Mouse (Mus musculus): ENCODE results near the gene Zdhhc6. TPM values are rescaled to one million over a fixed set of nuclear protein-coding genes. Genes with fewer than 3 reads are reported as not detected.

Zdhhc6 gene
- polyA plus RNA-seq, 1 experiment from 2014 or later: 112 TPM

GRCm38 (mm10) chr19:55227135-55227534, 88.7 kb downstream of the Zdhhc6 start:
- Histone ChIP-seq H3K36me3 (ENCODE audit: control insufficient read depth, insufficient read depth, low read length) (no peaks in the 10 kb centered on the region), H3K27me3 (ENCODE audit: control insufficient read depth, insufficient read depth, low read length) (no peaks in the 10 kb centered on the region), H3K27ac (ENCODE audit: low read depth, low read length) (no peak overlapping the region), H3K9ac (ENCODE audit: low read length) (no peak overlapping the region), H3K9me3 (ENCODE audit: control insufficient read depth, low read length) (no peaks in the 10 kb centered on the region), H3K4me3 (ENCODE audit: low read depth, low read length) (no peak overlapping the region), H3K4me2 (no peak overlapping the region), H3K4me1 (ENCODE audit: control insufficient read depth, insufficient read depth, low read length) (no peaks in the 10 kb centered on the region)
- no peak for DNase-seq (ENCODE audit: low spot score, missing footprints)
- ATAC-seq (ENCODE audit: low FRiP score): no peak
- WGBS: 85% methylated on average over 7 of the region's 7 CpGs

GRCm38 (mm10) chr19:55226621-55227020, 89.2 kb downstream of the Zdhhc6 start:
- no peaks in the 10 kb centered on the region for H3K27me3 ChIP-seq (ENCODE audit: control insufficient read depth, insufficient read depth, low read length)
- WGBS: 67% methylated on average over 5 of the region's 5 CpGs
- ATAC-seq (ENCODE audit: low FRiP score) (no peak), DNase-seq (ENCODE audit: low spot score, missing footprints) (no peak)
- no peak overlapping the region for H3K27ac ChIP-seq (ENCODE audit: low read depth, low read length)
- no peak overlapping the region for H3K4me3 ChIP-seq (ENCODE audit: low read depth, low read length)
- no peaks in the 10 kb centered on the region for H3K9me3 ChIP-seq (ENCODE audit: control insufficient read depth, low read length)
- no peak overlapping the region for H3K9ac ChIP-seq (ENCODE audit: low read length)
- no peaks in the 10 kb centered on the region for H3K4me1 ChIP-seq (ENCODE audit: control insufficient read depth, insufficient read depth, low read length)
- no peak overlapping the region for H3K4me2 ChIP-seq
- H3K36me3 ChIP-seq (ENCODE audit: control insufficient read depth, insufficient read depth, low read length): no peaks in the 10 kb centered on the region

GRCm38 (mm10) chr19:55222268-55222667, 93.6 kb downstream of the Zdhhc6 start:
- DNase-seq (ENCODE audit: low spot score, missing footprints): no peak
- H3K4me2 ChIP-seq: no peak overlapping the region
- H3K4me1 ChIP-seq (ENCODE audit: control insufficient read depth, insufficient read depth, low read length): no peaks in the 10 kb centered on the region
- no peak overlapping the region for H3K9ac ChIP-seq (ENCODE audit: low read length)
- no peak for ATAC-seq (ENCODE audit: low FRiP score)
- no peaks in the 10 kb centered on the region for H3K27me3 ChIP-seq (ENCODE audit: control insufficient read depth, insufficient read depth, low read length)
- no peak overlapping the region for H3K27ac ChIP-seq (ENCODE audit: low read depth, low read length)
- H3K36me3 ChIP-seq (ENCODE audit: control insufficient read depth, insufficient read depth, low read length): no peaks in the 10 kb centered on the region
- no peak overlapping the region for H3K4me3 ChIP-seq (ENCODE audit: low read depth, low read length)
- 92% methylated on average over 9 of the region's 9 CpGs for WGBS
- H3K9me3 ChIP-seq (ENCODE audit: control insufficient read depth, low read length): no peaks in the 10 kb centered on the region

Other genes starting within 250 kb of the Zdhhc6 start
- 23.6 and 27.1 TPM in 2 replicates for gene Gpam, start 188.8 kb downstream of the Zdhhc6 start, polyA plus RNA-seq (2014; fragmentation: Nextera tagmentation; extraction: Ambion mirVana)
- gene Tectb, start 135.3 kb downstream of the Zdhhc6 start, polyA plus RNA-seq (2014; fragmentation: Nextera tagmentation; extraction: Ambion mirVana): 0.05 TPM in 1 of 2 replicates, not detected in the other
- not detected in 2 replicates for gene Gucy2g, start 74.8 kb downstream of the Zdhhc6 start, polyA plus RNA-seq (2014; fragmentation: Nextera tagmentation; extraction: Ambion mirVana)
- gene Acsl5, start 64.1 kb downstream of the Zdhhc6 start, polyA plus RNA-seq (2014; fragmentation: Nextera tagmentation; extraction: Ambion mirVana): 17.3 and 18.1 TPM in 2 replicates
- 27.1 and 28.2 TPM in 2 replicates for gene Vti1a, start 263 bp upstream of the Zdhhc6 start, polyA plus RNA-seq (2014; fragmentation: Nextera tagmentation; extraction: Ambion mirVana)